Mouse (Mus musculus) MEL (cell line): ENCODE results near the gene Gm20695. TPM values are rescaled to one million over a fixed set of nuclear protein-coding genes. Genes with fewer than 3 reads are reported as not detected.

Experiments used
- DNase-seq: peaks from one replicate; pipeline ENCODE4 v3.0.0; 2011; ENCODE audit warnings: low read depth, low spot score
- H3K27ac ChIP-seq: 2 replicates; pipeline ENCODE4 v1.5.1; 2012; ENCODE audit warnings: low read depth, mild to moderate bottlenecking, control low read depth, low read length, moderate library complexity; ENCODE audit not compliant: control insufficient read depth
- H3K27me3 ChIP-seq, 2 experiments: fragments of 150-350 bp in 1 of 2; sonication (generic) in 1 of 2; 2 replicates each; pipeline ENCODE4 v1.6.1; 2012; ENCODE audit warnings: low read length in 2 of 2, mild to moderate bottlenecking in 2 of 2, improper control_type of control experiment in 1 of 2, moderate library complexity in 1 of 2; ENCODE audit not compliant: insufficient read depth in 2 of 2, control insufficient read depth in 1 of 2
- H3K36me3 ChIP-seq, 2 experiments: 2 replicates each; pipeline ENCODE4 v1.6.1; 2012 to 2014; ENCODE audit warnings: low read length in 2 of 2, improper control_type of control experiment in 1 of 2, inconsistent platforms in 1 of 2, mild to moderate bottlenecking in 1 of 2; ENCODE audit not compliant: insufficient read depth in 2 of 2, control insufficient read depth in 1 of 2
- H3K4me1 ChIP-seq, 2 experiments: fragments of 150-350 bp in 1 of 2; sonication (generic) in 1 of 2; 2 replicates each; pipeline ENCODE4 v1.6.1; 2012; ENCODE audit warnings: low read length in 2 of 2, improper control_type of control experiment in 1 of 2, mild to moderate bottlenecking in 1 of 2; ENCODE audit not compliant: insufficient read depth in 2 of 2, control insufficient read depth in 1 of 2
- H3K4me3 ChIP-seq, 2 experiments: fragments of 150-350 bp in 1 of 2; sonication (generic) in 1 of 2; 2 replicates each; pipeline ENCODE4 v1.5.1; 2012; ENCODE audit warnings: low read depth in 2 of 2, low read length in 2 of 2, mild to moderate bottlenecking in 2 of 2, moderate library complexity in 2 of 2, control low read depth in 1 of 2, improper control_type of control experiment in 1 of 2; ENCODE audit not compliant: control insufficient read depth in 1 of 2, insufficient read depth in 1 of 2
- H3K79me2 ChIP-seq: 2 replicates; pipeline ENCODE4 v1.6.1; 2012; ENCODE audit warnings: mild to moderate bottlenecking, low read length, moderate library complexity; ENCODE audit not compliant: control insufficient read depth, poor library complexity, insufficient read depth
- H3K9ac ChIP-seq: 2 replicates; pipeline ENCODE4 v1.6.1; 2012; ENCODE audit warnings: low read depth, mild to moderate bottlenecking, control low read depth, low read length, moderate library complexity; ENCODE audit not compliant: control insufficient read depth, poor library complexity, severe bottlenecking
- H3K9me3 ChIP-seq: fragments of 150-350 bp; sonication (generic); replicated peaks from 2 replicates; pipeline ENCODE4 v1.6.1; 2012; ENCODE audit warnings: mild to moderate bottlenecking, low read length, improper control_type of control experiment, moderate library complexity; ENCODE audit not compliant: insufficient read depth
- BHLHE40 ChIP-seq: IDR thresholded peaks from 2 replicates; pipeline ENCODE4 v1.6.1; 2012; ENCODE audit warnings: low read depth, mild to moderate bottlenecking, inconsistent platforms, low read length, improper control_type of control experiment, borderline replicate concordance
- CHD1 ChIP-seq: IDR thresholded peaks from 2 replicates; pipeline ENCODE4 v1.6.1; 2012; ENCODE audit warnings: low read depth, mild to moderate bottlenecking, inconsistent platforms, low read length, improper control_type of control experiment
- CHD2 ChIP-seq: IDR thresholded peaks from 2 replicates; pipeline ENCODE4 v1.6.1; 2011; ENCODE audit warnings: low read length, improper control_type of control experiment
- CTCF ChIP-seq, 3 experiments: IDR thresholded peaks in 2 of 3; conservative IDR thresholded peaks in 1 of 3; 2 replicates each; pipeline ENCODE4 v1.5.1; 2011 to 2012; ENCODE audit warnings: low read length in 3 of 3, low read depth in 2 of 3, mild to moderate bottlenecking in 2 of 3, improper control_type of control experiment in 1 of 3, inconsistent platforms in 1 of 3, mixed read lengths in 1 of 3, moderate library complexity in 1 of 3; ENCODE audit not compliant: control insufficient read depth in 1 of 3, insufficient read depth in 1 of 3, poor library complexity in 1 of 3, severe bottlenecking in 1 of 3
- E2F4 ChIP-seq: IDR thresholded peaks from 2 replicates; pipeline ENCODE4 v1.6.1; 2011; ENCODE audit warnings: low read depth, low read length, improper control_type of control experiment, borderline replicate concordance
- ELF1 ChIP-seq: IDR thresholded peaks from 2 replicates; pipeline ENCODE4 v1.6.1; 2014; ENCODE audit warnings: low read depth, mild to moderate bottlenecking, inconsistent platforms, low read length, improper control_type of control experiment, moderate library complexity
- GABPA ChIP-seq: IDR thresholded peaks from 2 replicates; pipeline ENCODE4 v1.6.1; 2012; ENCODE audit warnings: low read depth, mild to moderate bottlenecking, inconsistent platforms, low read length, improper control_type of control experiment, moderate library complexity
- GATA1 ChIP-seq: IDR thresholded peaks from 2 replicates; pipeline ENCODE4 v1.6.1; 2011; ENCODE audit warnings: low read depth, low read length, improper control_type of control experiment
- HCFC1 ChIP-seq: IDR thresholded peaks from 2 replicates; pipeline ENCODE4 v1.6.1; 2012; ENCODE audit warnings: low read depth, mild to moderate bottlenecking, inconsistent platforms, low read length, improper control_type of control experiment, moderate library complexity
- KAT2A ChIP-seq: conservative IDR thresholded peaks from 2 replicates; pipeline ENCODE4 v1.6.1; 2012; ENCODE audit warnings: low read depth, low read length, improper control_type of control experiment, inconsistent platforms
- MAFK ChIP-seq: IDR thresholded peaks from 2 replicates; pipeline ENCODE4 v1.6.1; 2011; ENCODE audit warnings: low read depth, mild to moderate bottlenecking, low read length, improper control_type of control experiment, borderline replicate concordance
- MAX ChIP-seq: IDR thresholded peaks from 2 replicates; pipeline ENCODE4 v1.6.1; 2011; ENCODE audit warnings: low read length, improper control_type of control experiment
- MAZ ChIP-seq: IDR thresholded peaks from 2 replicates; pipeline ENCODE4 v1.6.1; 2012; ENCODE audit warnings: low read depth, mild to moderate bottlenecking, inconsistent platforms, low read length, improper control_type of control experiment
- MEF2A ChIP-seq: IDR thresholded peaks from 2 replicates; pipeline ENCODE4 v1.6.1; 2014; ENCODE audit warnings: low read depth, mild to moderate bottlenecking, inconsistent platforms, low read length, improper control_type of control experiment; ENCODE audit not compliant: poor library complexity, insufficient replicate concordance, severe bottlenecking; ENCODE audit errors: extremely low read depth
- MXI1 ChIP-seq: IDR thresholded peaks from 2 replicates; pipeline ENCODE4 v1.6.1; 2011; ENCODE audit warnings: mild to moderate bottlenecking, low read depth, low read length, improper control_type of control experiment
- MYB ChIP-seq: IDR thresholded peaks from 2 replicates; pipeline ENCODE4 v1.6.1; 2011; ENCODE audit warnings: mild to moderate bottlenecking, low read depth, low read length, improper control_type of control experiment
- MYC ChIP-seq: IDR thresholded peaks from 2 replicates; pipeline ENCODE4 v1.6.1; 2011; ENCODE audit warnings: low read depth, mild to moderate bottlenecking, low read length, improper control_type of control experiment, moderate library complexity
- NELFE ChIP-seq: IDR thresholded peaks from 2 replicates; pipeline ENCODE4 v1.6.1; 2011; ENCODE audit warnings: low read depth, low read length, improper control_type of control experiment
- NRF1 ChIP-seq: IDR thresholded peaks from 2 replicates; pipeline ENCODE4 v1.6.1; 2014; ENCODE audit warnings: low read depth, mild to moderate bottlenecking, inconsistent platforms, low read length, improper control_type of control experiment, moderate library complexity; ENCODE audit not compliant: poor library complexity, insufficient read depth, severe bottlenecking
- POLR2A ChIP-seq, 2 experiments: IDR thresholded peaks; 2 replicates each; pipeline ENCODE4 v1.6.1; 2011 to 2012; ENCODE audit warnings: low read length in 2 of 2, mild to moderate bottlenecking in 2 of 2, control low read depth in 1 of 2, improper control_type of control experiment in 1 of 2, low read depth in 1 of 2, moderate library complexity in 1 of 2; ENCODE audit not compliant: control insufficient read depth in 1 of 2, insufficient read depth in 1 of 2, poor library complexity in 1 of 2
- POLR2AphosphoS2 ChIP-seq: IDR thresholded peaks from 2 replicates; pipeline ENCODE4 v1.6.1; 2011; ENCODE audit warnings: low read length, improper control_type of control experiment
- POLR2AphosphoS5 ChIP-seq: IDR thresholded peaks from 2 replicates; pipeline ENCODE4 v1.6.1; 2012; ENCODE audit warnings: low read depth, borderline replicate concordance, mild to moderate bottlenecking, inconsistent platforms, low read length, moderate library complexity, mixed read lengths
- RAD21 ChIP-seq: IDR thresholded peaks from 2 replicates; pipeline ENCODE4 v1.6.1; 2011; ENCODE audit warnings: mild to moderate bottlenecking, low read depth, low read length, improper control_type of control experiment
- RCOR1 ChIP-seq: IDR thresholded peaks from 2 replicates; pipeline ENCODE4 v1.6.1; 2012; ENCODE audit warnings: low read depth, mild to moderate bottlenecking, inconsistent platforms, low read length, improper control_type of control experiment
- SMC3 ChIP-seq: IDR thresholded peaks from 2 replicates; pipeline ENCODE4 v1.6.1; 2011; ENCODE audit warnings: low read depth, low read length, improper control_type of control experiment
- TAL1 ChIP-seq: IDR thresholded peaks from 2 replicates; pipeline ENCODE4 v1.6.1; 2012; ENCODE audit warnings: mild to moderate bottlenecking, inconsistent platforms, low read length, moderate library complexity, mixed read lengths
- TBP ChIP-seq: IDR thresholded peaks from 2 replicates; pipeline ENCODE4 v1.8.0; 2011; ENCODE audit warnings: low read depth, low read length, improper control_type of control experiment
- TCF12 ChIP-seq: IDR thresholded peaks from 2 replicates; pipeline ENCODE4 v1.6.1; 2014; ENCODE audit warnings: low read depth, mild to moderate bottlenecking, inconsistent platforms, low read length, improper control_type of control experiment, moderate library complexity
- UBTF ChIP-seq: IDR thresholded peaks from 2 replicates; pipeline ENCODE4 v1.6.1; 2012; ENCODE audit warnings: low read depth, mild to moderate bottlenecking, inconsistent platforms, low read length, improper control_type of control experiment, moderate library complexity, borderline replicate concordance; ENCODE audit not compliant: insufficient read depth
- USF1 ChIP-seq: IDR thresholded peaks from 2 replicates; pipeline ENCODE4 v1.6.1; 2014; ENCODE audit warnings: low read depth, mild to moderate bottlenecking, inconsistent platforms, low read length, improper control_type of control experiment, moderate library complexity
- USF2 ChIP-seq, 2 experiments: IDR thresholded peaks; 2 replicates each; pipeline ENCODE4 v1.6.1; 2011 to 2012; ENCODE audit warnings: improper control_type of control experiment in 2 of 2, low read length in 2 of 2, borderline replicate concordance in 1 of 2, inconsistent platforms in 1 of 2, low read depth in 1 of 2, mild to moderate bottlenecking in 1 of 2; ENCODE audit not compliant: insufficient read depth in 1 of 2
- ZC3H11A ChIP-seq: IDR thresholded peaks from 2 replicates; pipeline ENCODE4 v1.6.1; 2012; ENCODE audit warnings: low read depth, mild to moderate bottlenecking, inconsistent platforms, low read length, improper control_type of control experiment
- ZKSCAN1 ChIP-seq: IDR thresholded peaks from 2 replicates; pipeline ENCODE4 v1.6.1; 2012; ENCODE audit warnings: low read depth, mild to moderate bottlenecking, inconsistent platforms, low read length, improper control_type of control experiment, moderate library complexity
- ZMIZ1 ChIP-seq: IDR thresholded peaks from 2 replicates; pipeline ENCODE4 v1.6.1; 2012; ENCODE audit warnings: low read depth, mild to moderate bottlenecking, inconsistent platforms, low read length, improper control_type of control experiment, moderate library complexity
- polyA plus RNA-seq, 2 experiments: library from polyadenylated mRNA; stranded (reverse) in 1 of 2; unstranded in 1 of 2; fragments of >175 nt in 1 of 2; fragments of >200 nt in 1 of 2; gene quantifications; 2 replicates each; pipeline versions ENCODE4 v1.2.1 to v1.2.4; 2012; ENCODE audit warnings: low replicate concordance in 2 of 2, low read depth in 1 of 2; ENCODE audit not compliant: insufficient read length in 2 of 2, insufficient read depth in 1 of 2, missing spikeins in 1 of 2
- total RNA-seq: library from RNA; depleted of rRNA; stranded (reverse); fragments of 300-350 nt; gene quantifications from 2 replicates; pipeline ENCODE4 v1.2.3, GENCODE M21; 2012; rRNA removed

Gene Gm20695
- total RNA-seq (0.52 and 0.62 TPM in 2 replicates), polyA plus RNA-seq (not detected)

- Histone ChIP-seq H3K9me3 (no peaks in the 10 kb centered on the region), H3K27ac (peak within 1 kb of the TSS; percentile 72), H3K79me2 (peaks cover 34% of the 10 kb centered on the region), H3K36me3 (peaks cover 0 to 10% of the 10 kb centered on the region in 2 experiments; a peak in 3 of 4 replicates), H3K27me3 (no peaks in the 10 kb centered on the region), H3K4me1 (peaks cover 4 to 5% of the 10 kb centered on the region in 2 experiments; a peak in 3 of 4 replicates), H3K4me3 (peak within 1 kb of the TSS; percentile 76 to 95), H3K9ac (peak within 1 kb of the TSS; percentile 96)
- DNase-seq: peak; percentile 96
- peak; percentile 67 for TF ChIP-seq NELFE
- peak; percentile 98 for TF ChIP-seq ELF1
- peak; percentile 52 to 72; a peak in 3 of 4 replicates for TF ChIP-seq POLR2A (IDR thresholded peaks at IDR 0.05; ENCODE audit: control insufficient read depth in 1 of 2, insufficient read depth in 1 of 2, low read depth in 1 of 2, low read length in 2 of 2, poor library complexity in 1 of 2)
- TF ChIP-seq CHD2: peak; percentile 50
- TF ChIP-seq RCOR1: peak; percentile 49
- TF ChIP-seq MYB: no peak
- peak; percentile 52; the same call in 1 of the 2 replicates for TF ChIP-seq NRF1
- TF ChIP-seq SMC3: no peak
- TF ChIP-seq TCF12: peak; percentile 53
- TF ChIP-seq BHLHE40: no peak
- TF ChIP-seq RAD21: no peak
- peak; percentile 68; the same call in 1 of the 2 replicates for TF ChIP-seq MYC
- TF ChIP-seq E2F4: no peak
- peak; percentile 58; the same call in 1 of the 2 replicates for TF ChIP-seq MAZ
- TF ChIP-seq GATA1: no peak
- TF ChIP-seq KAT2A: peak; percentile 89
- 0 out of 2 replicates have a peak, but pooled peaks have one; percentile 2 for TF ChIP-seq ZC3H11A
- TF ChIP-seq USF1: peak; percentile 80
- peak; percentile 58; the same call in 1 of the 2 replicates for TF ChIP-seq TBP
- no peak for TF ChIP-seq USF2 (IDR thresholded peaks at IDR 0.05; ENCODE audit: borderline replicate concordance in 1 of 2, insufficient read depth in 1 of 2, low read depth in 1 of 2, low read length in 2 of 2)
- 0 out of 2 replicates have a peak, but pooled peaks have one; percentile 48 for TF ChIP-seq POLR2AphosphoS2
- TF ChIP-seq MAFK: no peak
- no peak for TF ChIP-seq MEF2A
- TF ChIP-seq CHD1: no peak
- peak; percentile 71 for TF ChIP-seq ZMIZ1
- peak; percentile 67; the same call in 1 of the 2 replicates for TF ChIP-seq GABPA
- TF ChIP-seq TAL1: no peak
- no peak for TF ChIP-seq POLR2AphosphoS5
- TF ChIP-seq CTCF (IDR thresholded peaks at IDR 0.05 in 2 of 3, conservative IDR thresholded peaks at IDR 0.05 in 1 of 3; ENCODE audit: control insufficient read depth in 1 of 3, insufficient read depth in 1 of 3, low read depth in 2 of 3, low read length in 3 of 3, poor library complexity in 1 of 3, severe bottlenecking in 1 of 3): peak in 2 of 3 experiments; percentile 8 to 15; a peak in 1 of 6 replicates
- peak; percentile 78 for TF ChIP-seq MAX
- 0 out of 2 replicates have a peak, but pooled peaks have one; percentile 35 for TF ChIP-seq UBTF
- peak; percentile 72 for TF ChIP-seq MXI1
- peak; percentile 98 for TF ChIP-seq HCFC1
- no peak for TF ChIP-seq ZKSCAN1
Measured at GRCm38 (mm10) chr16:3884201-3885064, at the start of gene Gm20695, which contains the start of gene Zfp597. Gm20695 (plus strand) TSS chr16:3884648. Zfp597 (minus strand) TSS chr16:3884561.
